Mouse (Mus musculus): ENCODE measurements around the gene Alpk1. TPM values are rescaled to one million over a fixed set of nuclear protein-coding genes. Genes with fewer than 3 reads are reported as not detected.
A peak's percentile ranks its signal among the peaks of the same experiment; 100 is the strongest.
"Not testable (repeated sequence)": the region's sequence is repeated elsewhere in the genome, so short reads cannot be mapped to it uniquely, and the experiment has no call there.

Alpk1 gene
- polyA plus RNA-seq, 1 experiment = 1.8 TPM

DNA sequence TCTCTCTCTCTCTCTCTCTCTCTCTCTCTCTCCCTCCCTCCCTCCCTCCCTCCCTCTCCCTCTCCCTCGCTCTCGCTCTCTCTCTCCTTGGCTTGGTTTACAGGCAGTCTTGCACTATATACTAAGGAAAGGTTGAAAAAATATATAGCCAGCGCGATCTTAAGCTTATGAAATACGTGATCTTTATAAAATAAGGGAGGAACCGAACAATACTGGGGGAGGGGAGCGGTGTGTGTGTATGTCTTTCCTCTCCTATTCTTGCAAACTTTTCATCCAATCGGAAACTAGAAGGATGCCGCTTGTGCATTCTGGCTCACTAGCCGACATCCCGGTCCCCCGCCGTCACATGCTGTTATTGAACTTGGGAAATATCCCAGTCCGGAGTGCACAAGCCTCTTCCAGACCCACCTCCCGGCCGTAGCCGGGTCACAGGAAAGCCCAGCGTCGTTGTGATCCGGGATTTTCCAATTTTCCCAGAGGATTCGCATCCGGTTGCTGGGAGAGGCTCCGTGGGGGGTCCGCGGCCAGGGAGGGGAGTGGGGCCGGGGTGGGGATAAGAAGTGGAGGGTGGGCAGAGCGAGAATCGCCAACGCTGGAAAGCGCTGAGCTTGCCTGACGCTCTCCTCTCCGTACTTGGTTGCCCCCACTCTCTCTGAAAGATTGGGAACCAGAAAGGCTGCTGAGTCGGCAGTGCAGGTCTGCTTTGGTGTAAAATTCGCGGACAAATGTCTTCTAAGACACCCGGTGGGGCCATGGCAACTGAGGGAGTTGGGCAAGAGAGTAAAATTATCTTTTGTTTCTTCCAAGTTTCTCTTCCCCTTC is 10.1 kb upstream of the Alpk1 start:
- no peak for TF ChIP-seq POLR2A (IDR thresholded peaks at IDR 0.05; ENCODE audit: low read depth, low read length)
- no peak for TF ChIP-seq CTCF (IDR thresholded peaks at IDR 0.05; ENCODE audit: extremely low read depth, insufficient read length, insufficient replicate concordance, low read depth, low read length)
- Histone ChIP-seq H3K4me3 (ENCODE audit: low read depth, low read length) (peak overlapping the region; percentile 95), H3K27me3 (ENCODE audit: control insufficient read depth, insufficient read depth, low read length) (no peaks in the 10 kb centered on the region), H3K27ac (ENCODE audit: insufficient read depth, low read depth, low read length) (peak overlapping the region; percentile 52), H3K36me3 (ENCODE audit: control insufficient read depth, insufficient read depth, low read length) (0 out of 2 replicates have a peak, but pooled peaks cover 4% of the 10 kb centered on the region), H3K4me1 (ENCODE audit: control insufficient read depth, insufficient read depth, insufficient read length, low read length) (no peaks in the 10 kb centered on the region; the same call in 1 of the 2 replicates)
- WGBS = under 1% methylated on average over 34 of the region's 36 CpGs

- peak within 1 kb of the TSS; percentile 92 for H3K27ac ChIP-seq (ENCODE audit: insufficient read depth, low read depth, low read length)
- H3K36me3 ChIP-seq (ENCODE audit: control insufficient read depth, insufficient read depth, low read length) = 0 out of 2 replicates have a peak, but pooled peaks cover 4% of the 10 kb centered on the region
- H3K4me3 ChIP-seq (ENCODE audit: low read depth, low read length) = peak within 1 kb of the TSS; percentile 95
- H3K4me1 ChIP-seq (ENCODE audit: control insufficient read depth, insufficient read depth, insufficient read length, low read length) = no peaks in the 10 kb centered on the region; the same call in 1 of the 2 replicates
- 1% methylated on average over 44 of the region's 44 CpGs for WGBS
- H3K27me3 ChIP-seq (ENCODE audit: control insufficient read depth, insufficient read depth, low read length) = no peaks in the 10 kb centered on the region
- TF ChIP-seq POLR2A (IDR thresholded peaks at IDR 0.05; ENCODE audit: low read depth, low read length) (peak; percentile 26; the same call in 1 of the 2 replicates), CTCF (IDR thresholded peaks at IDR 0.05; ENCODE audit: extremely low read depth, insufficient read length, insufficient replicate concordance, low read depth, low read length) (no peak)
Observed at GRCm38 (mm10) chr3:127789500-127790191, 9.3 kb upstream of the Alpk1 start, which contains the start of gene Tifa. Tifa (plus strand) TSS chr3:127789805.

DNA sequence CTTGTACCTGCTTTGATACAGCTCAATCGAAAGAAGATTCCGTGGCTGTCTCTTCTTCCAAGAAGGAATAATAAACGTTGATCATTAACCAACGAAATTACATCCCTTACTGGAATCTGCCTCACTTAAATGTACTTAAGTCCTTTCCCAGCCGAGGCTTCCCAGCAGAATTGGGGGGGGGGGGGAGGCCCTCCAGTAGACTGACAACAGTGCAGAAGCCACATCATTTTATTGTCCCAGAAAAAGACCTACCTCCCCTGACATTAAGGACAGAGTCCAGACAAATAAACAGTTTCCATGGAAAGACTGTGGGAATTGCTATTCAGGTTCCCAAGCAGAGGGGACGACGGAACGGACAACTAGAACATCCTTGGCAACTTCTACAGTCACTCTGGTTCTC is 8.6 kb upstream of the Alpk1 start:
- H3K4me3 ChIP-seq (ENCODE audit: low read depth, low read length) = peak overlapping the region; percentile 95
- no peaks in the 10 kb centered on the region for H3K36me3 ChIP-seq (ENCODE audit: control insufficient read depth, insufficient read depth, low read length)
- peak overlapping the region; percentile 92 for H3K27ac ChIP-seq (ENCODE audit: insufficient read depth, low read depth, low read length)
- TF ChIP-seq POLR2A (IDR thresholded peaks at IDR 0.05; ENCODE audit: low read depth, low read length) = no peak
- TF ChIP-seq CTCF (IDR thresholded peaks at IDR 0.05; ENCODE audit: extremely low read depth, insufficient read length, insufficient replicate concordance, low read depth, low read length) = no peak
- WGBS = 13% methylated on average over 8 of the region's 8 CpGs
- H3K27me3 ChIP-seq (ENCODE audit: control insufficient read depth, insufficient read depth, low read length) = no peaks in the 10 kb centered on the region
- no peaks in the 10 kb centered on the region; the same call in 1 of the 2 replicates for H3K4me1 ChIP-seq (ENCODE audit: control insufficient read depth, insufficient read depth, insufficient read length, low read length)

DNA sequence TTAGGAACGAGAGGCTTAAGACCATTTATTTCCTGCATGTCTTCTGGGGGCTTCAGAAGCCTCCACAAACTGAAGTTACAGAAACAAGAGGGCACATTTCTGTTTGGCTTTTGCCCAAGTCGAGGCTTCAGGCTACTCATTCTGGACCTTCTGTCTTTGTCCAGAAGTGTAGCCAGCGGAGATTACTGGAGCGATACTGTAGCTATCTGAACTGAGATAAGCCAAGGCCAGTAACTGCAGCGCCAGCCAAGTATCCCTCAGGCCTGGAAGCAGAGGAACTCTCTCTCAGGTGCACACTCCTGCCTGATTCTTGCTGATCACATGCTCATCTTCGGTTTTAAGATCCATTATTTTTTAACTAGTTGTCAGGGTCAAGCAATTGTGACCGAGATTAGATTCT is 7.7 kb upstream of the Alpk1 start:
- H3K27me3 ChIP-seq (ENCODE audit: control insufficient read depth, insufficient read depth, low read length) = no peaks in the 10 kb centered on the region
- H3K4me3 ChIP-seq (ENCODE audit: low read depth, low read length) = no peak overlapping the region
- WGBS = 15% methylated on average over 7 of the region's 7 CpGs
- TF ChIP-seq POLR2A (IDR thresholded peaks at IDR 0.05; ENCODE audit: low read depth, low read length) = no peak
- no peak for TF ChIP-seq CTCF (IDR thresholded peaks at IDR 0.05; ENCODE audit: extremely low read depth, insufficient read length, insufficient replicate concordance, low read depth, low read length)
- H3K36me3 ChIP-seq (ENCODE audit: control insufficient read depth, insufficient read depth, low read length) = no peaks in the 10 kb centered on the region
- H3K27ac ChIP-seq (ENCODE audit: insufficient read depth, low read depth, low read length) = peak overlapping the region; percentile 4; the same call in 1 of the 2 replicates
- H3K4me1 ChIP-seq (ENCODE audit: control insufficient read depth, insufficient read depth, insufficient read length, low read length) = peaks cover 2% of the 10 kb centered on the region; the same call in 1 of the 2 replicates

DNA sequence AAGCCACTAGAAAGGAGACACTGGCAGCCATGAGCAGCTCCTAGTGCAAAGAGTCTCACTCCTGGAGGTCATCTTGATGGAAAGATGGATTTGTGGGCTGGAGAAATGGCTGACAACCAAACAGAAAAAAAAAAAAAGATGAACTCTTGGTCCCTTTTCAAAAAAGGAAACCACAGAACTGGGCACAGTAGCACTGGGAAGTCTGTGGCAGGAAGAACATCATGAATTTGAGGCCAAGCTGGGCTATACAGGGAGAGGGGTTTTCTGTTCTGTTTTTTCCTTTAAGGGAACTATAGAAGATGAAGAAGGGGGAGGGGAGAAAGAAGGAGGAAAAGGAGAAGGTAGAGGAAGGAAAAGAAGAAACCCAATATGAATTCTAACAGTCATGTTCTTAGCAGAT is 6.7 kb upstream of the Alpk1 start:
- no peaks in the 10 kb centered on the region for H3K36me3 ChIP-seq (ENCODE audit: control insufficient read depth, insufficient read depth, low read length)
- TF ChIP-seq POLR2A (IDR thresholded peaks at IDR 0.05; ENCODE audit: low read depth, low read length) (no peak), CTCF (IDR thresholded peaks at IDR 0.05; ENCODE audit: extremely low read depth, insufficient read length, insufficient replicate concordance, low read depth, low read length) (no peak)
- no peak overlapping the region for H3K27ac ChIP-seq (ENCODE audit: insufficient read depth, low read depth, low read length)
- no peak overlapping the region for H3K4me3 ChIP-seq (ENCODE audit: low read depth, low read length)
- peaks cover 2% of the 10 kb centered on the region; the same call in 1 of the 2 replicates for H3K4me1 ChIP-seq (ENCODE audit: control insufficient read depth, insufficient read depth, insufficient read length, low read length)
- no peaks in the 10 kb centered on the region for H3K27me3 ChIP-seq (ENCODE audit: control insufficient read depth, insufficient read depth, low read length)

- H3K4me3 ChIP-seq (ENCODE audit: low read depth, low read length); H3K36me3 ChIP-seq (ENCODE audit: control insufficient read depth, insufficient read depth, low read length); H3K4me1 ChIP-seq (ENCODE audit: control insufficient read depth, insufficient read depth, insufficient read length, low read length); H3K27ac ChIP-seq (ENCODE audit: insufficient read depth, low read depth, low read length); H3K27me3 ChIP-seq (ENCODE audit: control insufficient read depth, insufficient read depth, low read length): not testable (repeated sequence)
- WGBS = 98% methylated on average over 8 of the region's 8 CpGs
Observed at GRCm38 (mm10) chr3:127783680-127784079, 3.4 kb upstream of the Alpk1 start.

- 45% methylated on average over 6 of the region's 6 CpGs for WGBS
- Histone ChIP-seq H3K27me3 (ENCODE audit: control insufficient read depth, insufficient read depth, low read length) (no peaks in the 10 kb centered on the region), H3K4me1 (ENCODE audit: control insufficient read depth, insufficient read depth, insufficient read length, low read length) (peaks cover 5% of the 10 kb centered on the region; the same call in 1 of the 2 replicates), H3K4me3 (ENCODE audit: low read depth, low read length) (no peak overlapping the region), H3K36me3 (ENCODE audit: control insufficient read depth, insufficient read depth, low read length) (no peaks in the 10 kb centered on the region), H3K27ac (ENCODE audit: insufficient read depth, low read depth, low read length) (no peak overlapping the region)
- TF ChIP-seq CTCF (IDR thresholded peaks at IDR 0.05; ENCODE audit: extremely low read depth, insufficient read length, insufficient replicate concordance, low read depth, low read length) (no peak), POLR2A (IDR thresholded peaks at IDR 0.05; ENCODE audit: low read depth, low read length) (no peak)
Observed at GRCm38 (mm10) chr3:127782921-127783320, 2.6 kb upstream of the Alpk1 start.
